Mouse (Mus musculus) heart, embryonic 11.5 days (tissue): ENCODE measurements around the gene Disp1. TPM values are rescaled to one million over a fixed set of nuclear protein-coding genes. Genes with fewer than 3 reads are reported as not detected.

Experiments used
- ATAC-seq: fragments of 200-750 bp; cut with Nextera tagmentation; replicated peaks from 2 replicates; pipeline ENCODE4 v1.8.0; 2017; ENCODE audit warnings: moderate library complexity; ENCODE audit not compliant: insufficient number of reproducible peaks, low FRiP score, low TSS enrichment
- H3K27ac ChIP-seq: fragments of 300-500 bp; sonication (generic); 2 replicates; pipeline ENCODE4 v1.5.1; 2014; ENCODE audit warnings: mild to moderate bottlenecking, low read depth, low read length
- H3K27me3 ChIP-seq: fragments of 300-500 bp; sonication (generic); 2 replicates; pipeline ENCODE4 v1.6.1; 2014; ENCODE audit warnings: mild to moderate bottlenecking, low read length, mixed read lengths; ENCODE audit not compliant: control insufficient read depth, insufficient read depth
- H3K36me3 ChIP-seq: fragments of 300-500 bp; sonication (generic); 2 replicates; pipeline ENCODE4 v1.6.1; 2014; ENCODE audit warnings: mild to moderate bottlenecking, low read length, moderate library complexity, mixed read lengths; ENCODE audit not compliant: control insufficient read depth, insufficient read depth
- H3K4me1 ChIP-seq: fragments of 300-500 bp; sonication (generic); 2 replicates; pipeline ENCODE4 v1.6.1; 2014; ENCODE audit warnings: low read length; ENCODE audit not compliant: control insufficient read depth, insufficient read depth
- H3K4me2 ChIP-seq: fragments of 300-500 bp; sonication (generic); 2 replicates; pipeline ENCODE4 v1.6.1; 2014; ENCODE audit warnings: mild to moderate bottlenecking, moderate library complexity
- H3K4me3 ChIP-seq: fragments of 300-500 bp; sonication (generic); 2 replicates; pipeline ENCODE4 v1.5.1; 2014; ENCODE audit warnings: low read depth, low read length
- H3K9ac ChIP-seq: fragments of 300-500 bp; sonication (generic); 2 replicates; pipeline ENCODE4 v1.6.1; 2014; ENCODE audit warnings: mild to moderate bottlenecking, low read depth, low read length, moderate library complexity
- H3K9me3 ChIP-seq: fragments of 300-500 bp; sonication (generic); replicated peaks from 2 replicates; pipeline ENCODE4 v1.6.1; 2016; ENCODE audit warnings: low read length; ENCODE audit not compliant: control insufficient read depth
- WGBS: fragments of 180-500 bp; shearing (Covaris S2); extraction: QIAGEN DNeasy Blood & Tissue Kit; methylation state at CpG from one replicate; pipeline ENCODE4 v1.1.7; 2014; ENCODE audit not compliant: insufficient replicate concordance; 5-methylcytosine and 5-hydroxymethylcytosine counted together
- polyA plus RNA-seq: library from polyadenylated mRNA; unstranded; fragments of >200 nt; fragmentation: Nextera tagmentation; extraction: Ambion mirVana; gene quantifications from 2 replicates; pipeline ENCODE4 v1.2.1, GENCODE M21; 2014

Disp1 gene
- polyA plus RNA-seq, 1 experiment from 2014 or later = 12.6 TPM

- Histone ChIP-seq H3K27me3 (no peaks in the 10 kb centered on the region), H3K4me1 (no peaks in the 10 kb centered on the region; the same call in 1 of the 2 replicates), H3K4me2 (no peak overlapping the region), H3K36me3 (no peaks in the 10 kb centered on the region; the same call in 1 of the 2 replicates), H3K27ac (no peak overlapping the region), H3K4me3 (no peak overlapping the region), H3K9ac (no peak overlapping the region), H3K9me3 (no peaks in the 10 kb centered on the region)
- ATAC-seq = no peak
- 71% methylated on average over 3 of the region's 3 CpGs for WGBS
Observed at GRCm38 (mm10) chr1:183102775-183103174, 118.5 kb downstream of the Disp1 start.

DNA sequence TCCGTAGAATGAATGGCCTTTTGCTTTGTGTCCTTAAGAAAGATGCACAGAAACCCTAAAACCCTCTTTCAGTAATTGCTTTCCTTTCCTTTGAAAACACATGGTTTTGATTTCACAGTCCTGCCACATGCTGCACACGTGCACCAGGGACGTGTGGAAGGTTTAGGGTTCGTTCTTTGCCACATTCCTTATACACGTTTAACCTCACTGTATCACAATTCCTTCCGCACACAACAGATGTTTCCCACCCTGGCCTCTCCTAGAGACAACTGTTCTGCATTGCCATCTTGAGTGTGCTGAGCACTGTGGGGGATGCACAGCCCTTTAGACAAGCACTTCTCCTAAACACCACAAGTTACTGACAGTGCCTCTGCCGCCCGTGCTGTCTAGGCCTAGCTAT is 119.2 kb downstream of the Disp1 start:
- WGBS = 72% methylated on average over 8 of the region's 8 CpGs
- Histone ChIP-seq H3K9ac (no peak overlapping the region), H3K36me3 (no peaks in the 10 kb centered on the region; the same call in 1 of the 2 replicates), H3K9me3 (no peaks in the 10 kb centered on the region), H3K4me3 (no peak overlapping the region), H3K27ac (no peak overlapping the region), H3K27me3 (no peaks in the 10 kb centered on the region), H3K4me1 (no peaks in the 10 kb centered on the region; the same call in 1 of the 2 replicates), H3K4me2 (no peak overlapping the region)
- no peak for ATAC-seq

GRCm38 (mm10) chr1:183101371-183101770 is 120.0 kb downstream of the Disp1 start:
- ATAC-seq = no peak
- Histone ChIP-seq H3K36me3 (no peaks in the 10 kb centered on the region; the same call in 1 of the 2 replicates), H3K4me2 (no peak overlapping the region), H3K4me1 (no peaks in the 10 kb centered on the region; the same call in 1 of the 2 replicates), H3K4me3 (no peak overlapping the region), H3K27me3 (no peaks in the 10 kb centered on the region), H3K9me3 (no peaks in the 10 kb centered on the region), H3K9ac (no peak overlapping the region), H3K27ac (no peak overlapping the region)
- WGBS = 81% methylated on average over 3 of the region's 3 CpGs

DNA sequence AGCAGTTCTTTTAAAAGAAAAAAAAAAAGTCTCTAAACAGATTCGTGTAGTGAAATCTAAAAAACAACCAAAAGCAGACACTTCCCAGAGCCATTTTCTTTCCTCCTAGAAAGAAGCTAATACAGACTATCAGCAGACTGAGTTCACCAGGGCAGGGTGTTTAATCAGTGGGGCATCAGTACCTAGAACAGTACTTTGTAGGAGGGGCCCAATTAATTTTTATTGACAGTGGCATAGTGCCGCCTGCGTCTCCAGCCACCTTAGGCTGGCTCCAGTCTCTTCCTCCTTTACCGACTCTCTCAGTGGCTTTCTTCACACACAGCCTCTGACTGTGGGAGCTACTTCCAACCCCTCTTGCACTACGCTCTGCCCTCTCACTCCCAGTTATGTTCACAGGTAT is 121.1 kb downstream of the Disp1 start:
- no peaks in the 10 kb centered on the region for H3K27me3 ChIP-seq
- no peaks in the 10 kb centered on the region for H3K36me3 ChIP-seq
- no peak overlapping the region for H3K9ac ChIP-seq
- H3K4me2 ChIP-seq = no peak overlapping the region
- no peak overlapping the region for H3K4me3 ChIP-seq
- no peaks in the 10 kb centered on the region for H3K9me3 ChIP-seq
- H3K4me1 ChIP-seq = no peaks in the 10 kb centered on the region; the same call in none of the 2 replicates
- ATAC-seq = no peak
- no peak overlapping the region for H3K27ac ChIP-seq
- 87% methylated on average over 5 of the region's 5 CpGs for WGBS

- no peaks in the 10 kb centered on the region for H3K27me3 ChIP-seq
- H3K27ac ChIP-seq = no peak overlapping the region
- no peak overlapping the region for H3K9ac ChIP-seq
- H3K4me2 ChIP-seq = no peak overlapping the region
- H3K9me3 ChIP-seq = no peaks in the 10 kb centered on the region
- 84% methylated on average over 12 of the region's 12 CpGs for WGBS
- no peaks in the 10 kb centered on the region for H3K36me3 ChIP-seq
- no peak overlapping the region for H3K4me3 ChIP-seq
- no peaks in the 10 kb centered on the region; the same call in none of the 2 replicates for H3K4me1 ChIP-seq
- no peak for ATAC-seq
Observed at GRCm38 (mm10) chr1:183099686-183100085, 121.6 kb downstream of the Disp1 start.

- Histone ChIP-seq H3K4me3 (no peak overlapping the region), H3K27me3 (no peaks in the 10 kb centered on the region), H3K4me2 (no peak overlapping the region), H3K4me1 (peaks cover under 1% of the 10 kb centered on the region), H3K9me3 (no peaks in the 10 kb centered on the region), H3K36me3 (no peaks in the 10 kb centered on the region), H3K27ac (no peak overlapping the region), H3K9ac (no peak overlapping the region)
- ATAC-seq = no peak
- 85% methylated on average over 10 of the region's 10 CpGs for WGBS
Observed at GRCm38 (mm10) chr1:183097606-183098005, 123.7 kb downstream of the Disp1 start.

DNA sequence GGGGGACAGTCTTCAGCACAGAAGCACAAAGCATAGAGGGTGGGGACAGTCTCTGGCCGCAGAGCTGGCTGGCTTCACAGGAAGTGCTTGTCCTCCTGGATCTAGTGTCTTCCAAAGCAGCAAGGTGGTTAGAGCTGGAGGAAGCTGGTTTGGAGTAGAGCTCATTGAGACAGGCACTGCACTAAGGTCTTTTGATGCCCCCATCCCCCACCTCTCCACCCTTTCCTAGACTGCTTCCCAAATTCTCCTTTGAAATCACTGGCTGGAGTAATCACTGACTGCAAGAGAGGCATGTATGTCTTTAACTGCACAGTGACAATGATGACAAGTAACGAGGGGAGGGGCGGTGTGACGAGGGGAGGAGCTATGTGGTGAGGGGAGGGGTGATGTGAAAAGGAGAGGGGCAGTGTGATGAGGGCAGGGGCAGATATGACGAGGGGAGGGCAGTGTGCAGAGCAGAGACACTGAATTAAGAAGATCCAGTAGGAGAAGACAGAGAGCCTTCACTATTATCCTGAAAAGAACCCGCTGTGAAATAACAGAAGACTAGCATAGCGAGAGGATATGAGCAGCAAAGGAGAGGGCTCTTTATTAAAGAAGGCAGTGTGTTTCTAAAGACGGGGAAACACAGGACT is 125.8 kb downstream of the Disp1 start:
- H3K9ac ChIP-seq = no peak overlapping the region
- no peak overlapping the region for H3K4me3 ChIP-seq
- no peak overlapping the region for H3K27ac ChIP-seq
- ATAC-seq = no peak
- no peaks in the 10 kb centered on the region for H3K9me3 ChIP-seq
- H3K4me1 ChIP-seq = peaks cover 3% of the 10 kb centered on the region; the same call in 1 of the 2 replicates
- H3K36me3 ChIP-seq = no peaks in the 10 kb centered on the region
- no peak overlapping the region for H3K4me2 ChIP-seq
- H3K27me3 ChIP-seq = no peaks in the 10 kb centered on the region
- WGBS = 63% methylated on average over 8 of the region's 8 CpGs

GRCm38 (mm10) chr1:183092296-183092695 is 129.0 kb downstream of the Disp1 start:
- Histone ChIP-seq H3K4me1 (peaks cover 9% of the 10 kb centered on the region; the same call in 1 of the 2 replicates), H3K27me3 (no peaks in the 10 kb centered on the region), H3K9me3 (no peaks in the 10 kb centered on the region), H3K4me2 (no peak overlapping the region), H3K9ac (no peak overlapping the region), H3K4me3 (no peak overlapping the region), H3K27ac (no peak overlapping the region), H3K36me3 (peaks cover 20% of the 10 kb centered on the region)
- WGBS = 90% methylated on average over 4 of the region's 4 CpGs
- no peak for ATAC-seq

DNA sequence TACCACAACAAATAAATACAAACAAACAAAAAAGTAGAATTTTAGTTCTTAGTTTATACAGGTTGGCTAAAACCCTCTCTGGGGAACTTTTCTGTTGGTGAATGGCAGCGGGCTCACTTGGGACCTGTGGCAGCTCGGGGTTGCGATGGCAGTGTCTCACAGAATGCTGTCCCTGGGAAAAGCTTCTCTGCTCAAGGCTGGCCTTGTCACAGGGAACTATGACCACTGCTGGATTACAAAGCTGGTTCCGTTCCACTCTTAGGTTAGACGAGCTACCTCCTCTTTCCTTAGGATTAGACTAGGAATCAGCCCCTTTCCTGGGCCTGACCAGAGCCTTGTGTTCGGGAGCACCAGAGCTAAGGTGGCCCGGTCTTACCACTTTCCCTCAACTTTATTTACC is 130.1 kb downstream of the Disp1 start:
- no peak overlapping the region for H3K4me3 ChIP-seq
- ATAC-seq = no peak
- H3K27me3 ChIP-seq = no peaks in the 10 kb centered on the region
- 91% methylated on average over 7 of the region's 7 CpGs for WGBS
- H3K36me3 ChIP-seq = peaks cover 29% of the 10 kb centered on the region
- peaks cover 9% of the 10 kb centered on the region; the same call in 1 of the 2 replicates for H3K4me1 ChIP-seq
- H3K4me2 ChIP-seq = no peak overlapping the region
- no peaks in the 10 kb centered on the region for H3K9me3 ChIP-seq
- H3K9ac ChIP-seq = no peak overlapping the region
- no peak overlapping the region for H3K27ac ChIP-seq
